Mouse (Mus musculus) erythroblast, embryonic 14.5 days (primary cell): ENCODE results near the gene Stam.

ENCODE experiments used
- GATA1 ChIP-seq: IDR thresholded peaks from 2 replicates; pipeline ENCODE4 v1.6.1; 2012; ENCODE audit warnings: low read length, inconsistent platforms, mixed read lengths
- TAL1 ChIP-seq: IDR thresholded peaks from 3 replicates; pipeline ENCODE4 v1.6.1; 2012; ENCODE audit warnings: low read length, inconsistent platforms, mixed read lengths

- TF ChIP-seq GATA1 (no peak), TAL1 (no peak)
Observed at GRCm38 (mm10) chr2:14174334-14174733, 100.4 kb downstream of the Stam start, which contains the start of gene Tmem236.
